Mouse (Mus musculus) liver, embryonic 16.5 days (tissue): ENCODE measurements around the gene Ugt1a6a. TPM values are rescaled to one million over a fixed set of nuclear protein-coding genes. Genes with fewer than 3 reads are reported as not detected.

Experiments used
- ATAC-seq: fragments of 200-750 bp; cut with Nextera tagmentation; 2 replicates; pipeline ENCODE4 v1.8.0; 2017; ENCODE audit warnings: low read depth, mild to moderate bottlenecking, moderate number of reproducible peaks, moderate library complexity
- H3K27ac ChIP-seq: fragments of 300-500 bp; sonication (generic); 2 replicates; pipeline ENCODE4 v1.5.1; 2014; ENCODE audit warnings: mild to moderate bottlenecking, low read length
- H3K27me3 ChIP-seq: fragments of 300-500 bp; sonication (generic); 2 replicates; pipeline ENCODE4 v1.6.1; 2014; ENCODE audit warnings: low read depth, low read length, mixed read lengths; ENCODE audit not compliant: control insufficient read depth, insufficient read depth
- H3K36me3 ChIP-seq: fragments of 300-500 bp; sonication (generic); 2 replicates; pipeline ENCODE4 v1.6.1; 2014; ENCODE audit warnings: mild to moderate bottlenecking; ENCODE audit not compliant: control insufficient read depth, insufficient read depth
- H3K4me1 ChIP-seq: fragments of 300-500 bp; sonication (generic); 2 replicates; pipeline ENCODE4 v1.6.1; 2014; ENCODE audit warnings: low read depth, low read length, mixed read lengths; ENCODE audit not compliant: control insufficient read depth
- H3K4me2 ChIP-seq: fragments of 300-500 bp; sonication (generic); 2 replicates; pipeline ENCODE4 v1.6.1; 2014; ENCODE audit warnings: low read depth, low read length, mixed read lengths
- H3K4me3 ChIP-seq: fragments of 300-500 bp; sonication (generic); 2 replicates; pipeline ENCODE4 v1.5.1; 2014; ENCODE audit warnings: low read depth, mild to moderate bottlenecking, low read length
- H3K9ac ChIP-seq: fragments of 300-500 bp; sonication (generic); 2 replicates; pipeline ENCODE4 v1.6.1; 2014; ENCODE audit warnings: low read depth, low read length
- H3K9me3 ChIP-seq: fragments of 300-500 bp; sonication (generic); replicated peaks from 2 replicates; pipeline ENCODE4 v1.6.1; 2016; ENCODE audit warnings: low read length; ENCODE audit not compliant: control insufficient read depth
- WGBS: fragments of 180-500 bp; shearing (Covaris S2); extraction: QIAGEN DNeasy Blood & Tissue Kit; methylation state at CpG from one replicate; pipeline ENCODE4 v1.1.7; 2014; ENCODE audit not compliant: insufficient replicate concordance; 5-methylcytosine and 5-hydroxymethylcytosine counted together
- polyA plus RNA-seq: library from polyadenylated mRNA; unstranded; fragments of >200 nt; fragmentation: Nextera tagmentation; extraction: Ambion mirVana; gene quantifications from 2 replicates; pipeline ENCODE4 v1.2.1, GENCODE M21; 2015

Ugt1a6a gene
- polyA plus RNA-seq, 1 experiment from 2014 or later = 21.8 TPM

- no peak for ATAC-seq
- WGBS = 75% methylated on average over 6 of the region's 6 CpGs
Observed at GRCm38 (mm10) chr1:88268070-88268469, 133.5 kb downstream of the Ugt1a6a start.

More at GRCm38 (mm10) chr1:88268070-88268469, 133.5 kb downstream of the Ugt1a6a start:
- Histone ChIP-seq H3K9ac (no peak overlapping the region), H3K27ac (no peak overlapping the region), H3K36me3 (peaks cover 89% of the 10 kb centered on the region), H3K4me1 (no peaks in the 10 kb centered on the region), H3K4me3 (no peak overlapping the region), H3K4me2 (no peak overlapping the region), H3K9me3 (no peaks in the 10 kb centered on the region), H3K27me3 (no peaks in the 10 kb centered on the region)

Other genes with a start within 250 kb of the Ugt1a6a start
- 8.7 and 10.0 TPM in 2 replicates for gene Usp40, start 126.3 kb upstream of the Ugt1a6a start, polyA plus RNA-seq
- 0.14 and 0.20 TPM in 2 replicates for gene Ugt1a10, start 79.4 kb upstream of the Ugt1a6a start, polyA plus RNA-seq
- 0.11 and 0.44 TPM in 2 replicates for gene Ugt1a9, start 64.0 kb upstream of the Ugt1a6a start, polyA plus RNA-seq
- not detected in 2 replicates for gene Ugt1a8, start 47.0 kb upstream of the Ugt1a6a start, polyA plus RNA-seq
- 3.0 TPM in 2 replicates for gene Ugt1a7c, start 39.7 kb upstream of the Ugt1a6a start, polyA plus RNA-seq
- 18.7 and 20.1 TPM in 2 replicates for gene Ugt1a6b, start 31.6 kb upstream of the Ugt1a6a start, polyA plus RNA-seq
- 0.05 TPM in 1 of 2 replicates, not detected in the other for gene Ugt1a5, start 31.2 kb downstream of the Ugt1a6a start, polyA plus RNA-seq
- gene Ugt1a2, start 65.8 kb downstream of the Ugt1a6a start, polyA plus RNA-seq = 0.11 and 0.17 TPM in 2 replicates
- gene Dnajb3, start 71.0 kb downstream of the Ugt1a6a start, polyA plus RNA-seq = 7.7 and 9.4 TPM in 2 replicates
- 0.11 and 0.21 TPM in 2 replicates for gene Ugt1a1, start 77.2 kb downstream of the Ugt1a6a start, polyA plus RNA-seq
- gene Mroh2a, start 92.2 kb downstream of the Ugt1a6a start, polyA plus RNA-seq = 0.54 and 0.61 TPM in 2 replicates
- 69.3 and 71.4 TPM in 2 replicates for gene Hjurp, start 142.8 kb downstream of the Ugt1a6a start, polyA plus RNA-seq
- gene Trpm8, start 142.9 kb downstream of the Ugt1a6a start, polyA plus RNA-seq = not detected in 2 replicates